Mouse (Mus musculus) CD4-positive naive resting alpha-beta T cell, adult 76 days (primary cell): ENCODE measurements around the gene Slc16a10. TPM values are rescaled to one million over a fixed set of nuclear protein-coding genes. Genes with fewer than 3 reads are reported as not detected.

Experiments used
- total RNA-seq: library from RNA; stranded (reverse); gene quantifications from one replicate; pipeline ENCODE4 v1.2.4, GENCODE M21; 2023

Gene Slc16a10
- total RNA-seq = 7.8 TPM

DNA sequence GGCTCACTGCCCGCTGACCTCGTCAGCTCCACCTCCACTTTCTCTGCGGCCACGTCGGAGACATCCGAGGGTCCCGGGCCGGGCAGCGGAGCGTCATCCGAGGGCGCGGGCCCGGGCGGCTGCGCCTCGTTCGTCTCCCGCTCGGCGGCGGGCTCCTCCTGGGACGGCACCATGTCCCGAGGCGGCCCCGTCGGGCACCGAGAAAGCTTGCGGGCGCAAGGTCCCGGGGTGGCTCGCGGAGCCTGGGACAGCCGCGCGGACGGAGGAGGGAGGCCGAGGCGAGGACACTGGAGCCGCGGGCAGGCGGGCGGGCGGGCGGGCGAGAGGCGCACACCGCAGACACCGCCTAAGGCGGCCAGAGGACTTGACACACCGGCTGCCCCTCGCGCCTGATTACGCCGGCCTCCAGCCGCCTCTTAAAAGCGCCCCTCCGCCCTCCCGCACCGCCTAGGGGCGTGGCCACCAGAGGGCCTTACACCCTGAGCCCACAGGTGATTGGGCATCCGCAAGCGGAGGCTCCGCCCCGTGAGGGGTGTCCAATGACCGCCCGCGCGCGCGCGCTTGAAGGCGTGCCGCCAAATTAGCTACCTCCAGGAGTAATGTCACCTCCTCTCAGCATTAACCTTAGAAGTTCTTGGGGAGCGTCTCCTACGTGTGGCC lies at the start of gene Slc16a10:
TSS of gene Slc16a10 (minus strand) at position 395 of the 660 bp plus-strand sequence.

DNA sequence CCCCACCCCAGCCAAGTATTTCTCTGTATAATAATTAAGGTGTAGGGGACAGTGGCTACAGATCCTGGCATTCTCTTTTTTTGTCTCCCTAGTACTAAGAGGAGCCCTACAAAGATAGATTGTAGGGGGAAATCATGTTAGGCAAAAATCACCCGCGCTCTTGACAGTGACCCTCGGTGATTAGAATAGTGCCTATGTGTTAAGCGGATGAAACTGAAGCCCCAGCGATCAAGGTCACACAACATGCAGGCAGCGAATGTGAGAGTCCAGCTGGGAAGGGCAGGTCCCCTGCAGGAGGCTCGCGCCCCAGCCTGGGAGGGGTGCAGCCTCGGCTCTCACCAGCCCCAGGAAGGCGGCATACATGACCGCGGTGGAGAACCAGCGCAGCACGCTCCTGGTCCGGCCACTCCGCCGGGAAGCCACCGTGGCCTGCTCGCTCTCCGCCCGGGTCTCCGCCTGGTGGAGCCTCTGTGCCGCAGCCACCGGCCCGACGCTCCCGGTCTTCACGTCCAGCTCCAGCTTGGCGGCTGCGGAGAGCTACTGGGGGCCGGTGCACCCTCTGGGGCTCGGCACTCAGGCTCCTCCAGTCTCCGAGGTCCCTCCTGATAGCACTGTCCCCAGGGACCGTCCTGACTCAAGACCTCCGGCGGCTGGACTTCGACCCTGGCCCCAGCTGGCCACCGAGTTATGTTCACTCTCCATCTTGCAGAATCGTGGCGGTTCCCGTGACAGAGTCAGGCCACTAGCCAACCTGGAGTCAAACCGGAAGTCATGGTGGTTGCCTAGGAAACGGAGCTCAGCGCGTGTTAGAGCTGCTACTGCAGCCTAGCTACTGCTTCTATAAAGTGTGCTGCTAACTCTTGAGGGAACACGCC lies 117.3 kb downstream of the Slc16a10 start, which contains the start of gene Mfsd4b1:
TSS of gene Mfsd4b1 (minus strand) at position 715 of the 875 bp plus-strand sequence.

DNA sequence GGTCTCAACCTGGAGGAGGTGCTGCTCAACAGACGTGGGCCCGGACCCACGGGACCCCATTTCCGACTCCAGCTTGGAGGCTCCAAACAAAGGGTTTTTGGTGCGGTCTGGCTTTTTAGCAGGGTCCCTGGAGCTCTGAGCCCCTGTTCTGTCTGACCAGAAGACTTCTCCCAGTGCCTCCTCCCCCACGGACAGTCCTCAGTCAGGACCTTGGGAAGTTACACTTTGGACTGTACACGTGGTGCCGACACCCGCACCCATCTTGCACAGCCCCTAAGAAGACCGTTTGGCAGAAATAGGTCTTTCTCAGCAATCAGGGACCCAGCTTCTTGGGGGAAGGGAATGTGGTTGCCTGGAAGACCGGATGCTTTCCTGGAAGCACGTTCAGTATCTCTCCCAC lies 155.6 kb downstream of the Slc16a10 start, which contains the start of gene Mfsd4b5:
TSS of gene Mfsd4b5 (minus strand) at position 181 of the 400 bp plus-strand sequence.

Other genes with a start within 250 kb of the Slc16a10 start
- gene Mfsd4b4, start 243.0 kb downstream of the Slc16a10 start, total RNA-seq = 4.9 TPM
- gene Mfsd4b2, start 215.3 kb downstream of the Slc16a10 start, total RNA-seq = not detected
- 0.94 TPM for gene Mfsd4b3, start 182.1 kb downstream of the Slc16a10 start, total RNA-seq
- not detected for gene Mfsd4b5, start 155.6 kb downstream of the Slc16a10 start, total RNA-seq
- gene Mfsd4b1, start 117.0 kb downstream of the Slc16a10 start, total RNA-seq = 0.21 TPM
- 17.7 TPM for gene Rpf2, start 104.8 kb upstream of the Slc16a10 start, total RNA-seq
- gene Gtf3c6, start 115.8 kb upstream of the Slc16a10 start, total RNA-seq = 25.1 TPM
- gene Amd1, start 159.9 kb upstream of the Slc16a10 start, total RNA-seq = 125 TPM
- gene Cdk19, start 197.3 kb upstream of the Slc16a10 start, total RNA-seq = 42.1 TPM